Mouse (Mus musculus) midbrain, embryonic 11.5 days (tissue): ENCODE data around the gene Olfr1366. TPM values are rescaled to one million over a fixed set of nuclear protein-coding genes. Genes with fewer than 3 reads are reported as not detected.
"Not testable (repeated sequence)": the region's sequence is repeated elsewhere in the genome, so short reads cannot be mapped to it uniquely, and the experiment has no call there.

Experiments used
- ATAC-seq: fragments of 200-750 bp; cut with Nextera tagmentation; 2 replicates; pipeline ENCODE4 v1.8.0; 2017; ENCODE audit warnings: moderate TSS enrichment, moderate library complexity; ENCODE audit not compliant: low FRiP score
- DNase-seq: peaks from one replicate; pipeline ENCODE4 v3.0.0; 2015; ENCODE audit warnings: low spot score; ENCODE audit errors: missing footprints
- H3K27ac ChIP-seq: fragments of 300-500 bp; sonication (generic); 2 replicates; pipeline ENCODE4 v1.5.1; 2014; ENCODE audit warnings: low read depth, low read length
- H3K27me3 ChIP-seq: fragments of 300-500 bp; sonication (generic); 2 replicates; pipeline ENCODE4 v1.6.1; 2014; ENCODE audit warnings: mild to moderate bottlenecking, low read length, moderate library complexity, mixed read lengths; ENCODE audit not compliant: control insufficient read depth, insufficient read depth
- H3K36me3 ChIP-seq: fragments of 300-500 bp; sonication (generic); 2 replicates; pipeline ENCODE4 v1.6.1; 2014; ENCODE audit warnings: mild to moderate bottlenecking, low read length, moderate library complexity, mixed read lengths; ENCODE audit not compliant: control insufficient read depth, insufficient read depth
- H3K4me1 ChIP-seq: fragments of 300-500 bp; sonication (generic); 2 replicates; pipeline ENCODE4 v1.6.1; 2014; ENCODE audit warnings: low read length; ENCODE audit not compliant: control insufficient read depth, insufficient read depth
- H3K4me2 ChIP-seq: fragments of 300-500 bp; sonication (generic); 2 replicates; pipeline ENCODE4 v1.6.1; 2014; ENCODE audit warnings: mild to moderate bottlenecking, moderate library complexity
- H3K4me3 ChIP-seq: fragments of 300-500 bp; sonication (generic); 2 replicates; pipeline ENCODE4 v1.5.1; 2014; ENCODE audit warnings: low read depth, low read length
- H3K9ac ChIP-seq: fragments of 300-500 bp; sonication (generic); 2 replicates; pipeline ENCODE4 v1.6.1; 2014; ENCODE audit warnings: low read length
- H3K9me3 ChIP-seq: fragments of 300-500 bp; sonication (generic); 2 replicates; pipeline ENCODE4 v1.6.1; 2016; ENCODE audit warnings: low read length; ENCODE audit not compliant: control insufficient read depth
- WGBS: fragments of 180-500 bp; shearing (Covaris S2); extraction: QIAGEN DNeasy Blood & Tissue Kit; methylation state at CpG from one replicate; pipeline ENCODE4 v1.1.7; 2014; 5-methylcytosine and 5-hydroxymethylcytosine counted together
- polyA plus RNA-seq: library from polyadenylated mRNA; unstranded; fragments of >200 nt; fragmentation: Nextera tagmentation; extraction: Ambion mirVana; gene quantifications from 2 replicates; pipeline ENCODE4 v1.2.1, GENCODE M21; 2014

Gene Olfr1366
- polyA plus RNA-seq, 1 experiment from 2014 or later: 0.12 TPM

- Histone ChIP-seq H3K4me3 (no peak overlapping the region), H3K9me3 (no peaks in the 10 kb centered on the region), H3K4me1 (peaks cover 5% of the 10 kb centered on the region; the same call in 1 of the 2 replicates), H3K4me2 (no peak overlapping the region), H3K27ac (no peak overlapping the region), H3K9ac (no peak overlapping the region), H3K36me3 (no peaks in the 10 kb centered on the region), H3K27me3 (no peaks in the 10 kb centered on the region)
- no peak for ATAC-seq
- DNase-seq: no peak
- 89% methylated on average over 5 of the region's 5 CpGs for WGBS
These were observed 40.3 kb downstream of the Olfr1366 start for GRCm38 (mm10) chr13:21502296-21502695.

GRCm38 (mm10) chr13:21501182-21501581 lies 41.4 kb downstream of the Olfr1366 start, which contains the start of gene Gm11273:
Gene Gm11273, minus strand, starts transcription at chr13:21501418.
- DNase-seq, H3K4me1 ChIP-seq: not testable (repeated sequence)

GRCm38 (mm10) chr13:21495080-21495479 lies 47.5 kb downstream of the Olfr1366 start, which contains the start of gene AK157302:
Gene AK157302, plus strand, starts transcription at chr13:21495223.
- 94% methylated on average over 21 of the region's 21 CpGs for WGBS
- H3K36me3 ChIP-seq: no peaks in the 10 kb centered on the region
- DNase-seq (no peak), ATAC-seq (no peak)
- no peak within 1 kb of the TSS for H3K4me3 ChIP-seq
- H3K27me3 ChIP-seq: no peaks in the 10 kb centered on the region
- H3K4me1 ChIP-seq: no peaks in the 10 kb centered on the region
- no peak within 1 kb of the TSS for H3K9ac ChIP-seq
- no peak within 1 kb of the TSS for H3K27ac ChIP-seq
- no peaks in the 10 kb centered on the region for H3K9me3 ChIP-seq
- H3K4me2 ChIP-seq: no peak within 1 kb of the TSS

More at GRCm38 (mm10) chr13:21501182-21501581, 41.4 kb downstream of the Olfr1366 start, which contains the start of gene Gm11273:
- 94% methylated on average over 17 of the region's 17 CpGs for WGBS
- not testable (repeated sequence) for H3K9me3 ChIP-seq, H3K4me2 ChIP-seq, H3K4me3 ChIP-seq, H3K27me3 ChIP-seq, H3K36me3 ChIP-seq, H3K27ac ChIP-seq, H3K9ac ChIP-seq, ATAC-seq

- H3K4me3 ChIP-seq: no peak overlapping the region
- no peak overlapping the region for H3K9ac ChIP-seq
- no peaks in the 10 kb centered on the region for H3K4me1 ChIP-seq
- no peaks in the 10 kb centered on the region for H3K36me3 ChIP-seq
- H3K27ac ChIP-seq: no peak overlapping the region
- 94% methylated on average over 5 of the region's 5 CpGs for whole genome bisulfite sequencing
- H3K27me3 ChIP-seq: no peaks in the 10 kb centered on the region
- DNase-seq (no peak), ATAC-seq (no peak)
- no peaks in the 10 kb centered on the region for H3K9me3 ChIP-seq
- H3K4me2 ChIP-seq: no peak overlapping the region
These were observed 49.8 kb downstream of the Olfr1366 start for GRCm38 (mm10) chr13:21492847-21493246.

GRCm38 (mm10) chr13:21486881-21487280 lies 55.7 kb downstream of the Olfr1366 start:
- no peaks in the 10 kb centered on the region for H3K9me3 ChIP-seq
- H3K27me3 ChIP-seq: no peaks in the 10 kb centered on the region
- no peak overlapping the region for H3K4me3 ChIP-seq
- DNase-seq (no peak), ATAC-seq (no peak)
- H3K4me1 ChIP-seq: no peaks in the 10 kb centered on the region
- no peaks in the 10 kb centered on the region for H3K36me3 ChIP-seq
- no peak overlapping the region for H3K9ac ChIP-seq
- H3K27ac ChIP-seq: no peak overlapping the region
- WGBS: 90% methylated on average over 1 of the region's 1 CpGs
- no peak overlapping the region for H3K4me2 ChIP-seq

Other genes starting within 250 kb of the Olfr1366 start
- gene Gpx6, start 230.7 kb downstream of the Olfr1366 start, polyA plus RNA-seq: not detected in 2 replicates
- not detected in 2 replicates for gene Olfr1367, start 195.9 kb downstream of the Olfr1366 start, polyA plus RNA-seq
- gene Zscan12, start 180.0 kb downstream of the Olfr1366 start, polyA plus RNA-seq: 20.3 and 21.8 TPM in 2 replicates
- 85.4 and 85.9 TPM in 2 replicates for gene Zkscan3, start 140.1 kb downstream of the Olfr1366 start, polyA plus RNA-seq
- gene Pgbd1, start 101.8 kb downstream of the Olfr1366 start, polyA plus RNA-seq: 6.6 and 7.6 TPM in 2 replicates
- 14.6 and 16.4 TPM in 2 replicates for gene Zscan26, start 89.1 kb downstream of the Olfr1366 start, polyA plus RNA-seq
- 2.6 and 2.7 TPM in 2 replicates for gene Nkapl, start 74.3 kb downstream of the Olfr1366 start, polyA plus RNA-seq
- 3.9 and 4.2 TPM in 2 replicates for gene Zkscan4, start 63.9 kb downstream of the Olfr1366 start, polyA plus RNA-seq
- gene Gm10065, start 63.4 kb downstream of the Olfr1366 start, polyA plus RNA-seq: not detected in 2 replicates
- 0.32 and 0.66 TPM in 2 replicates for gene AK157302, start 47.6 kb downstream of the Olfr1366 start, polyA plus RNA-seq
- 3.7 and 4.0 TPM in 2 replicates for gene Gm11273, start 41.4 kb downstream of the Olfr1366 start, polyA plus RNA-seq
- 10.6 and 11.1 TPM in 2 replicates for gene Zkscan8, start 11.7 kb downstream of the Olfr1366 start, polyA plus RNA-seq
- 0.04 TPM in 1 of 2 replicates, not detected in the other for gene Olfr1535, start 17.1 kb upstream of the Olfr1366 start, polyA plus RNA-seq
- gene Olfr1364, start 39.0 kb upstream of the Olfr1366 start, polyA plus RNA-seq: not detected in 2 replicates
- not detected in 2 replicates for gene Olfr1362, start 71.2 kb upstream of the Olfr1366 start, polyA plus RNA-seq
- not detected in 2 replicates for gene Olfr11, start 99.7 kb upstream of the Olfr1366 start, polyA plus RNA-seq
- not detected in 2 replicates for gene Olfr1361, start 120.6 kb upstream of the Olfr1366 start, polyA plus RNA-seq
- gene Olfr1360, start 134.6 kb upstream of the Olfr1366 start, polyA plus RNA-seq: not detected in 2 replicates
- not detected in 2 replicates for gene Olfr1359, start 155.3 kb upstream of the Olfr1366 start, polyA plus RNA-seq
- gene Hist1h2bl, start 173.3 kb upstream of the Olfr1366 start, polyA plus RNA-seq: 0.85 and 2.7 TPM in 2 replicates
- 19.8 and 20.9 TPM in 2 replicates for gene Hist1h2ai, start 173.6 kb upstream of the Olfr1366 start, polyA plus RNA-seq
- gene Hist1h3h, start 174.9 kb upstream of the Olfr1366 start, polyA plus RNA-seq: 11.6 and 12.9 TPM in 2 replicates
- 4.2 and 5.7 TPM in 2 replicates for gene Hist1h2bm, start 179.2 kb upstream of the Olfr1366 start, polyA plus RNA-seq
- 1.0 and 2.2 TPM in 2 replicates for gene Hist1h4j, start 192.3 kb upstream of the Olfr1366 start, polyA plus RNA-seq
- gene Hist1h4k, start 207.7 kb upstream of the Olfr1366 start, polyA plus RNA-seq: 2.4 and 6.0 TPM in 2 replicates
- gene Hist1h2ak, start 211.0 kb upstream of the Olfr1366 start, polyA plus RNA-seq: 6.2 and 10.7 TPM in 2 replicates
- gene Hist1h2bn, start 211.3 kb upstream of the Olfr1366 start, polyA plus RNA-seq: 2.2 TPM in 1 of 2 replicates, not detected in the other
- 20.0 and 24.8 TPM in 2 replicates for gene Hist1h1b, start 237.8 kb upstream of the Olfr1366 start, polyA plus RNA-seq
- gene Hist1h3i, start 240.6 kb upstream of the Olfr1366 start, polyA plus RNA-seq: 289 and 304 TPM in 2 replicates
- gene Hist1h2an, start 244.4 kb upstream of the Olfr1366 start, polyA plus RNA-seq: 2.6 and 7.4 TPM in 2 replicates
- gene Hist1h2bp, start 244.7 kb upstream of the Olfr1366 start, polyA plus RNA-seq: 2.5 TPM in 2 replicates